Mouse (Mus musculus) E14TG2a.4 (cell line): Measurements from ENCODE around the gene Eefsec.

Experiments
- CTCF ChIP-seq: conservative IDR thresholded peaks from 2 replicates; pipeline ENCODE4 v1.5.1; 2014; ENCODE audit warnings: low read length
- NANOG ChIP-seq: IDR thresholded peaks from 2 replicates; pipeline ENCODE4 v1.6.1; 2014; ENCODE audit warnings: borderline replicate concordance, low read length, mixed read lengths

DNA sequence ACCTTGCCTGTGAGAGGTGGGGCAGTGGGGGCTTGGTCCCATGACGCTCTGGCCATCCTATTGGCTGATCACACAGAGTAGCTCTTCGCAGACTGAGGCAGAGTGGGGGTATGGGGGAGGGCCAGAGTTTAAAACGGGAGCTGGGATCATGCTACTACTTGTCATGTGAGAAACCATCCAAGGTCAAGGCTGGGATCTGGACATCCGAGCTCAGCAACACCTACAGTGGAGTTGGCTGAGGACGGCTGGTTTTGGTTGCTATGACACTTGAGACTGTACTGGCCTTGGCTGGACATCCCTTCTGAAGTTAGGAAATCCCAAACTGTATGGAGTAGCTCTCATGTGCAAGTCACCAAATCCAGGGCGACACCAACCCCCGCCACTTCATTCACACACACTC lies 214.5 kb downstream of the Eefsec start:
- no peak for TF ChIP-seq CTCF
- TF ChIP-seq NANOG, result no peak
